Mouse (Mus musculus): ENCODE results near the gene Lrrn2. TPM values are rescaled to one million over a fixed set of nuclear protein-coding genes. Genes with fewer than 3 reads are reported as not detected.

Gene Lrrn2
- total and polyA plus RNA-seq, 2 experiments from 2014 or later = 44.6 to 90.9 TPM

DNA sequence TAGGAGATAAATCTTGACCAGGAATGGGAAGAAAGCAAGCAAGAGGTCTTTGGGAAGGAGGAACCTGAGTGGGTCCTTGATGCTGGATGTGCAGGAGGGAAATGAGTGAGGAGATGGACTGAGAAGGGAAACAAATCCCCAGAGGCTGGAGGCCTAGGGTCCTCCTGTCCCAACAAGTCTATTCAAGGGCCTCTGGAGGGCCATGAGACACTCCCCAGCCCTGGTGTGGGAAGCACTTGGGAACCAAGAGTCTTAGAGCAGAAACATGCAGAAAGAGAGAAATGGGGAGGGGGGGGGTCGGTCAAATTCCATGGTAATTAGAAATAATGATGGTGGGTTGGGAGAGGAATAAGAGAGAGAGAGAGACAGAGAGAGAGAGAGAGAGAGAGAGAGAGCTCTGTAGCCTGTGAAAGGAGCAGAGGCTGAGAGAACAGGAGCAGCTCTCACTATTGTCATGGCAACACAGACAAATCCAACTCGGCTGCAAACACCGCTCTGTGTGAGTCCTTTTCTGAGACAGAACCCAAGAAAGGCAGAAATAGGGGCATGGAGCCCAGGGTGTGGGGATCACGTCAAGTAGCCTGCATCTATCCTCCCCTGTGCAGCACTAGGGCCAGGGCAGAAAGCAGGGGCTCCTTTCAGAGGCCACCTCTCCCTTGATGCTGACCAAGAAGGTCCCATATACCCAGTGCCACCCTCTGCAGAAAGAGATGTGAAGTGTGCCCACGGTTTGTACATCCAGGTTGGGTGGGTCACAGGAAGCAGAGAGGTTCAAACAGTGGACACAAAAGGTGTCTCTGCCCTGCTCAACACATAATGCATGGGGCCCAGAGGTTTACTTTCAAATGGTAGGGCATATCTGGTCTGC, 21.3 kb upstream of the Lrrn2 start:
- Histone ChIP-seq H3K4me2 (ENCODE audit: low read depth) (no peak overlapping the region), H3K9me3 (ENCODE audit: low read length) (no peaks in the 10 kb centered on the region), H3K4me1 (ENCODE audit: insufficient read depth) (peaks cover 17% of the 10 kb centered on the region), H3K4me3 (ENCODE audit: low read depth, low read length) (no peak overlapping the region), H3K27ac (ENCODE audit: low read depth, low read length) (peak overlapping the region; percentile 84), H3K36me3 (ENCODE audit: insufficient read depth) (no peaks in the 10 kb centered on the region), H3K9ac (no peak overlapping the region), H3K27me3 (ENCODE audit: insufficient read depth, low read length) (no peaks in the 10 kb centered on the region)
- no peak for TF ChIP-seq CTCF (IDR thresholded peaks at IDR 0.05; ENCODE audit: low read depth)
- peak; percentile 98 for ATAC-seq
- 17% methylated on average over 5 of the region's 5 CpGs for WGBS
- peak; percentile 84 for DNase-seq

- TF ChIP-seq CTCF (IDR thresholded peaks at IDR 0.05; ENCODE audit: low read depth) = no peak
- Histone ChIP-seq H3K9ac (no peak overlapping the region), H3K4me3 (ENCODE audit: low read depth, low read length) (no peak overlapping the region), H3K27me3 (ENCODE audit: insufficient read depth, low read length) (no peaks in the 10 kb centered on the region), H3K9me3 (ENCODE audit: low read length) (no peaks in the 10 kb centered on the region), H3K36me3 (ENCODE audit: insufficient read depth) (no peaks in the 10 kb centered on the region), H3K4me1 (ENCODE audit: insufficient read depth) (peaks cover 5% of the 10 kb centered on the region), H3K27ac (ENCODE audit: low read depth, low read length) (no peak overlapping the region), H3K4me2 (ENCODE audit: low read depth) (no peak overlapping the region)
- ATAC-seq (no peak), DNase-seq (no peak)
- WGBS = 81% methylated on average over 2 of the region's 2 CpGs
Measured at GRCm38 (mm10) chr1:132864220-132864619, 15.9 kb upstream of the Lrrn2 start.

DNA sequence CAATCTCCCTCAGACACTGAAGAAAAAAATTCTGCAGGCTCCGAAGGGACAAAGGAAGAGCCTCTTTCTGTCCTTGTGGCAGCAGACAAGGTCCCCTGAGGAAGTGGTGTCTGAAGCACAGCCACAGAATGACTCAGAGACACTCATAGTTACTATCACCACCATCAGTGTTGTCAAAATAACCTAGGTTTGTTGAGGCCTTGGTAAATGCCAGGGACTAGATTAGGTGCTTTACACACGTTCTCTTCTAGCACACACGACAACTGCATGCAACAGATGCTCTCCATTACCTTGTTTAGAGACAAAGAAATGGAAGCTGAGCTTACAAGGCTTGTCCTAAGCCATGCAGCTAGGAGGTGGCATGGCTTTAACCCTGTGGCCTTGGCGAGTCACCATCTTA, 14.5 kb upstream of the Lrrn2 start:
- DNase-seq (no peak), ATAC-seq (no peak)
- no peaks in the 10 kb centered on the region for H3K9me3 ChIP-seq (ENCODE audit: low read length)
- no peak overlapping the region for H3K9ac ChIP-seq
- WGBS = 88% methylated on average over 4 of the region's 4 CpGs
- no peak overlapping the region for H3K4me3 ChIP-seq (ENCODE audit: low read depth, low read length)
- no peak overlapping the region for H3K27ac ChIP-seq (ENCODE audit: low read depth, low read length)
- H3K27me3 ChIP-seq (ENCODE audit: insufficient read depth, low read length) = no peaks in the 10 kb centered on the region
- H3K4me1 ChIP-seq (ENCODE audit: insufficient read depth) = no peaks in the 10 kb centered on the region
- H3K4me2 ChIP-seq (ENCODE audit: low read depth) = no peak overlapping the region
- H3K36me3 ChIP-seq (ENCODE audit: insufficient read depth) = no peaks in the 10 kb centered on the region
- no peak for TF ChIP-seq CTCF (IDR thresholded peaks at IDR 0.05; ENCODE audit: low read depth)

- Histone ChIP-seq H3K4me2 (ENCODE audit: low read depth) (no peak overlapping the region), H3K4me1 (ENCODE audit: insufficient read depth) (peaks cover 3% of the 10 kb centered on the region; the same call in 1 of the 2 replicates), H3K9me3 (ENCODE audit: low read length) (no peaks in the 10 kb centered on the region), H3K36me3 (ENCODE audit: insufficient read depth) (no peaks in the 10 kb centered on the region), H3K9ac (no peak overlapping the region), H3K27ac (ENCODE audit: low read depth, low read length) (no peak overlapping the region), H3K4me3 (ENCODE audit: low read depth, low read length) (no peak overlapping the region), H3K27me3 (ENCODE audit: insufficient read depth, low read length) (no peaks in the 10 kb centered on the region)
- WGBS = 43% methylated on average over 7 of the region's 7 CpGs
- ATAC-seq (no peak), DNase-seq (no peak)
- TF ChIP-seq CTCF (IDR thresholded peaks at IDR 0.05; ENCODE audit: low read depth) = no peak
Measured at GRCm38 (mm10) chr1:132870327-132870726, 9.7 kb upstream of the Lrrn2 start.

- DNase-seq (no peak), ATAC-seq (no peak)
- Histone ChIP-seq H3K27ac (ENCODE audit: low read depth, low read length) (no peak overlapping the region; the same call in 1 of the 2 replicates), H3K9me3 (ENCODE audit: low read length) (no peaks in the 10 kb centered on the region), H3K4me3 (ENCODE audit: low read depth, low read length) (no peak overlapping the region), H3K36me3 (ENCODE audit: insufficient read depth) (no peaks in the 10 kb centered on the region), H3K4me1 (ENCODE audit: insufficient read depth) (peaks cover 20% of the 10 kb centered on the region), H3K9ac (0 out of 2 replicates have a peak overlapping the region, but pooled peaks have one; percentile 92), H3K4me2 (ENCODE audit: low read depth) (peak overlapping the region; percentile 84), H3K27me3 (ENCODE audit: insufficient read depth, low read length) (no peaks in the 10 kb centered on the region)
- 21% methylated on average over 11 of the region's 11 CpGs for WGBS
- no peak for TF ChIP-seq CTCF (IDR thresholded peaks at IDR 0.05; ENCODE audit: low read depth)
Measured at GRCm38 (mm10) chr1:132878951-132879610, 992 bp upstream of the Lrrn2 start.

DNA sequence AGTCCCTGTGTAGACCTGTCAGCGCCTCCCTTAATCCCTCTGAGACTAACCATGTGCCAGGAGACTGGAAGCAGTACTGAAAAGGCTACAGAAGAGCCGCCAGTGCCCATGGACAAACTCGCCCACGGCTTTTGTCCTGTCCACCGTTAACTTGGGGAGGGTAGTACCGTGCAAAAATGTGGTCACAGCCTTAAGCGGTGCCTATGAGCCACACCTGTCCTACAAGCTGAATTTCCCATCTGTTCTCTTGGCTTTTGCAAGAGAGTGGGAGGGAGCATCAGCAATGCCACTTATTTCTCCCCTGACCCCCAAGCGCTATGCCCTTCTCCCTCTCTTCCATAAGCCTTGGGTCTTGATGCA, 292 bp upstream of the Lrrn2 start:
- Histone ChIP-seq H3K9me3 (ENCODE audit: low read length) (no peaks in the 10 kb centered on the region), H3K9ac (peak overlapping the region; percentile 92), H3K36me3 (ENCODE audit: insufficient read depth) (no peaks in the 10 kb centered on the region), H3K4me2 (ENCODE audit: low read depth) (peak overlapping the region; percentile 84), H3K4me1 (ENCODE audit: insufficient read depth) (peaks cover 20% of the 10 kb centered on the region), H3K4me3 (ENCODE audit: low read depth, low read length) (peak overlapping the region; percentile 88), H3K27ac (ENCODE audit: low read depth, low read length) (peak overlapping the region; percentile 92), H3K27me3 (ENCODE audit: insufficient read depth, low read length) (no peaks in the 10 kb centered on the region)
- TF ChIP-seq CTCF (IDR thresholded peaks at IDR 0.05; ENCODE audit: low read depth) = no peak
- ATAC-seq = no peak
- DNase-seq = no peak
- WGBS = 7% methylated on average over 8 of the region's 8 CpGs

Data from forebrain, postnatal 0 days (tissue).